Mouse (Mus musculus) testis, adult 2 months (tissue): ENCODE measurements around the gene Gm49601.

ENCODE experiments used
- CTCF ChIP-seq: fragments of 200-500 bp; IDR thresholded peaks from 2 replicates; pipeline ENCODE4 v1.5.1; 2012; ENCODE audit warnings: low read depth, mild to moderate bottlenecking, inconsistent platforms, low read length, moderate library complexity; ENCODE audit not compliant: control insufficient read depth, insufficient read depth, insufficient replicate concordance
- POLR2A ChIP-seq: fragments of 200-500 bp; IDR thresholded peaks from 2 replicates; pipeline ENCODE4 v1.6.1; 2012; ENCODE audit warnings: low read depth, mild to moderate bottlenecking, inconsistent platforms, low read length, moderate library complexity; ENCODE audit not compliant: control insufficient read depth

GRCm38 (mm10) chr16:18582426-18583148 is 43.6 kb downstream of the Gm49601 start:
- TF ChIP-seq CTCF (no peak), POLR2A (no peak)
